Mouse (Mus musculus) splenic B cell, adult 2 months (primary cell): ENCODE data around the gene Raf1.

Source experiments
- DNase-seq: peaks from one replicate; pipeline ENCODE4 v3.0.0-alpha.2; 2011; ENCODE audit warnings: low read depth, low spot score
- H3K27me3 ChIP-seq: 2 replicates; pipeline ENCODE4 v1.6.1; 2012; ENCODE audit warnings: mild to moderate bottlenecking, low read length, moderate library complexity, mixed read lengths; ENCODE audit not compliant: control insufficient read depth, poor library complexity, insufficient read depth, severe bottlenecking
- H3K36me3 ChIP-seq: 2 replicates; pipeline ENCODE4 v1.6.1; 2012; ENCODE audit warnings: mild to moderate bottlenecking, low read length, moderate library complexity, mixed read lengths; ENCODE audit not compliant: control insufficient read depth, poor library complexity, insufficient read depth, severe bottlenecking

The Raf1 gene

GRCm38 (mm10) chr6:115676452-115677128, at the start of gene Raf1:
TSS of gene Raf1 (minus strand) at chr6:115676635.
- no peaks in the 10 kb centered on the region for H3K27me3 ChIP-seq
- DNase-seq = peak; percentile 97
- H3K36me3 ChIP-seq = no peaks in the 10 kb centered on the region

- H3K36me3 ChIP-seq = no peaks in the 10 kb centered on the region
- no peak for DNase-seq
These were observed 45.8 kb upstream of the Raf1 start for GRCm38 (mm10) chr6:115722246-115722645.

GRCm38 (mm10) chr6:115717715-115718558, 41.5 kb upstream of the Raf1 start:
- no peaks in the 10 kb centered on the region for H3K36me3 ChIP-seq
- H3K27me3 ChIP-seq = no peaks in the 10 kb centered on the region
- DNase-seq = peak; percentile 86

More at GRCm38 (mm10) chr6:115722246-115722645, 45.8 kb upstream of the Raf1 start:
- no peaks in the 10 kb centered on the region for H3K27me3 ChIP-seq

- no peaks in the 10 kb centered on the region for H3K36me3 ChIP-seq
These were observed 40.7 kb upstream of the Raf1 start for GRCm38 (mm10) chr6:115717101-115717652.

GRCm38 (mm10) chr6:115711261-115711660, 34.8 kb upstream of the Raf1 start:
- no peak for DNase-seq
- Histone ChIP-seq H3K36me3 (no peaks in the 10 kb centered on the region), H3K27me3 (no peaks in the 10 kb centered on the region; the same call in 1 of the 2 replicates)

More at GRCm38 (mm10) chr6:115717101-115717652, 40.7 kb upstream of the Raf1 start:
- DNase-seq = peak; percentile 57
- no peaks in the 10 kb centered on the region; the same call in 1 of the 2 replicates for H3K27me3 ChIP-seq

- no peak for DNase-seq
- Histone ChIP-seq H3K27me3 (no peaks in the 10 kb centered on the region), H3K36me3 (no peaks in the 10 kb centered on the region)
These were observed 26.5 kb upstream of the Raf1 start for GRCm38 (mm10) chr6:115702901-115703300.

GRCm38 (mm10) chr6:115701302-115701701, 24.9 kb upstream of the Raf1 start:
- DNase-seq = peak; percentile 39
- no peaks in the 10 kb centered on the region for H3K27me3 ChIP-seq
- no peaks in the 10 kb centered on the region for H3K36me3 ChIP-seq

- Histone ChIP-seq H3K27me3 (no peaks in the 10 kb centered on the region), H3K36me3 (no peaks in the 10 kb centered on the region)
- DNase-seq = no peak
These were observed 24.3 kb upstream of the Raf1 start for GRCm38 (mm10) chr6:115700778-115701177.

- DNase-seq = peak; percentile 71
- H3K27me3 ChIP-seq = no peaks in the 10 kb centered on the region
- no peaks in the 10 kb centered on the region for H3K36me3 ChIP-seq
These were observed 22.3 kb upstream of the Raf1 start for GRCm38 (mm10) chr6:115698699-115699098.

- Histone ChIP-seq H3K36me3 (no peaks in the 10 kb centered on the region), H3K27me3 (no peaks in the 10 kb centered on the region)
- DNase-seq = peak; percentile 44
These were observed 21.5 kb upstream of the Raf1 start for GRCm38 (mm10) chr6:115697739-115698558.

GRCm38 (mm10) chr6:115696707-115697215, 20.3 kb upstream of the Raf1 start:
- DNase-seq = no peak
- Histone ChIP-seq H3K36me3 (no peaks in the 10 kb centered on the region), H3K27me3 (no peaks in the 10 kb centered on the region)

- DNase-seq = no peak
- no peaks in the 10 kb centered on the region for H3K27me3 ChIP-seq
- no peaks in the 10 kb centered on the region for H3K36me3 ChIP-seq
These were observed 18.7 kb upstream of the Raf1 start for GRCm38 (mm10) chr6:115695124-115695523.

- DNase-seq = peak; percentile 34
- no peaks in the 10 kb centered on the region for H3K36me3 ChIP-seq
- no peaks in the 10 kb centered on the region for H3K27me3 ChIP-seq
These were observed 18.0 kb upstream of the Raf1 start for GRCm38 (mm10) chr6:115694441-115694842.
